Mouse (Mus musculus): Measurements from ENCODE around the gene Spin1. TPM values are rescaled to one million over a fixed set of nuclear protein-coding genes. Genes with fewer than 3 reads are reported as not detected.

The Spin1 gene
- total and polyA plus RNA-seq, 3 experiments = 16.6 to 47.3 (median 23.7) TPM

- TF ChIP-seq ZKSCAN1 (IDR thresholded peaks at IDR 0.05; ENCODE audit: low read depth, low read length) (no peak), GABPA (IDR thresholded peaks at IDR 0.05; ENCODE audit: low read depth, low read length) (no peak), MXI1 (IDR thresholded peaks at IDR 0.05; ENCODE audit: low read depth, low read length) (no peak)
- Histone ChIP-seq H3K36me3 (ENCODE audit: control insufficient read depth in 1 of 2, insufficient read depth in 2 of 2, low read length in 2 of 2) (no peaks in the 10 kb centered on the region), H3K9ac (ENCODE audit: control insufficient read depth, low read depth, low read length, poor library complexity, severe bottlenecking) (no peak overlapping the region), H3K9me3 (replicated peaks; ENCODE audit: insufficient read depth, low read length) (no peaks in the 10 kb centered on the region), H3K4me1 (ENCODE audit: control insufficient read depth in 1 of 2, insufficient read depth in 2 of 2, low read length in 2 of 2) (no peaks in the 10 kb centered on the region), H3K27ac (ENCODE audit: control insufficient read depth, low read depth, low read length) (no peak overlapping the region), H3K27me3 (ENCODE audit: control insufficient read depth in 1 of 2, insufficient read depth in 2 of 2, low read length in 2 of 2) (no peaks in the 10 kb centered on the region), H3K79me2 (ENCODE audit: control insufficient read depth, insufficient read depth, low read length, poor library complexity) (no peaks in the 10 kb centered on the region), H3K4me3 (ENCODE audit: control insufficient read depth in 1 of 2, insufficient read depth in 1 of 2, low read depth in 2 of 2, low read length in 2 of 2) (no peak overlapping the region)
- no peak for DNase-seq (ENCODE audit: low read depth, low spot score)
Observed at GRCm38 (mm10) chr13:51172601-51173000, 71.9 kb downstream of the Spin1 start.

GRCm38 (mm10) chr13:51178932-51179331 lies 78.3 kb downstream of the Spin1 start:
- TF ChIP-seq RCOR1 (IDR thresholded peaks at IDR 0.05; ENCODE audit: low read depth, low read length) (no peak), SIN3A (IDR thresholded peaks at IDR 0.05; ENCODE audit: low read length) (no peak), GABPA (IDR thresholded peaks at IDR 0.05; ENCODE audit: low read depth, low read length) (no peak), POLR2AphosphoS5 (IDR thresholded peaks at IDR 0.05; ENCODE audit: borderline replicate concordance, low read depth, low read length) (no peak), GATA1 (IDR thresholded peaks at IDR 0.05; ENCODE audit: low read depth, low read length) (no peak), TAL1 (IDR thresholded peaks at IDR 0.05; ENCODE audit: low read length) (no peak), USF2 (IDR thresholded peaks at IDR 0.05; ENCODE audit: borderline replicate concordance in 1 of 2, insufficient read depth in 1 of 2, low read depth in 1 of 2, low read length in 2 of 2) (no peak), ZC3H11A (IDR thresholded peaks at IDR 0.05; ENCODE audit: low read depth, low read length) (no peak), ZKSCAN1 (IDR thresholded peaks at IDR 0.05; ENCODE audit: low read depth, low read length) (no peak), NELFE (IDR thresholded peaks at IDR 0.05; ENCODE audit: low read depth, low read length) (no peak), UBTF (IDR thresholded peaks at IDR 0.05; ENCODE audit: borderline replicate concordance, insufficient read depth, low read depth, low read length) (no peak), HCFC1 (IDR thresholded peaks at IDR 0.05; ENCODE audit: low read depth, low read length) (no peak), MYC (IDR thresholded peaks at IDR 0.05; ENCODE audit: low read depth, low read length) (no peak), CHD1 (IDR thresholded peaks at IDR 0.05; ENCODE audit: low read depth, low read length) (no peak), EP300 (IDR thresholded peaks at IDR 0.05; ENCODE audit: low read depth in 1 of 2, low read length in 2 of 2) (no peak)
- no peak for DNase-seq (ENCODE audit: low read depth, low spot score)
- no peak overlapping the region for H3K27ac ChIP-seq (ENCODE audit: control insufficient read depth, low read depth, low read length)
- no peaks in the 10 kb centered on the region for H3K4me1 ChIP-seq (ENCODE audit: control insufficient read depth in 1 of 2, insufficient read depth in 2 of 2, low read length in 2 of 2)
- H3K9ac ChIP-seq (ENCODE audit: control insufficient read depth, low read depth, low read length, poor library complexity, severe bottlenecking) = no peak overlapping the region
- H3K79me2 ChIP-seq (ENCODE audit: control insufficient read depth, insufficient read depth, low read length, poor library complexity) = no peaks in the 10 kb centered on the region
- H3K4me3 ChIP-seq (ENCODE audit: control insufficient read depth in 1 of 2, insufficient read depth in 1 of 2, low read depth in 2 of 2, low read length in 2 of 2) = no peak overlapping the region
- H3K27me3 ChIP-seq (ENCODE audit: control insufficient read depth in 1 of 2, insufficient read depth in 2 of 2, low read length in 2 of 2) = no peaks in the 10 kb centered on the region
- H3K9me3 ChIP-seq (replicated peaks; ENCODE audit: insufficient read depth, low read length) = no peaks in the 10 kb centered on the region
- no peaks in the 10 kb centered on the region for H3K36me3 ChIP-seq (ENCODE audit: control insufficient read depth in 1 of 2, insufficient read depth in 2 of 2, low read length in 2 of 2)

All from MEL (cell line).